Mouse (Mus musculus) ovary, adult 18-20 months (tissue): ENCODE results near the gene AI481877.
"Not testable (repeated sequence)": the region's sequence is repeated elsewhere in the genome, so short reads cannot be mapped to it uniquely, and the experiment has no call there.

ENCODE experiments used
- DNase-seq: peaks from one replicate; pipeline ENCODE4 v3.0.0; 2022; ENCODE audit warnings: low spot score, mixed read lengths

The AI481877 gene

DNA sequence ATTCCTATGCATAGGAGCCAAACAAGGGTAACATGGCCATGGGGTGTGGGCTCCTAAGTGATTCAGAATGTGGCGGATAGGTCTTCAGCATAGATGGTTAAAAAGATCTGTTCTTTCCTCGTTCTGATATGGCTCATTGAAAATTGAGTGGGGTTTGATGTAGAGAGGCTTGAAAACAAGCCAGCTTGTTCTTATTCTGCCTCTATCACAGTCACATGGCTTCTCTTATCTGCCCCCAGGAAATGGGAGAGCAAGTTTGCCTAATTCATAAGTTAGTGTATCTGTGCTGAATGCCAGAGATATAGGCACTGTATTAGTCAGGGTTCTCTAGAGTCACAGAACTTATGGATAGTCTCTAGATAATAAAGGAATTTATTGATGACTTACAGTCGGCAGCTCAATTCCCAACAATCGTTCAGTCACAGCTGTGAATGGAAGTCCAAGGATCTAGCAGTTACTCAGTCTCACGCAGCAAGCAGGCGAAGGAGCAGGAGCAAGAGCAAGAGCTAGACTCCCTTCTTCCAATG is at the start of gene AI481877:
AI481877 (minus strand) TSS at position 477 of the 527 bp plus-strand sequence.
- not testable (repeated sequence) for DNase-seq

DNA sequence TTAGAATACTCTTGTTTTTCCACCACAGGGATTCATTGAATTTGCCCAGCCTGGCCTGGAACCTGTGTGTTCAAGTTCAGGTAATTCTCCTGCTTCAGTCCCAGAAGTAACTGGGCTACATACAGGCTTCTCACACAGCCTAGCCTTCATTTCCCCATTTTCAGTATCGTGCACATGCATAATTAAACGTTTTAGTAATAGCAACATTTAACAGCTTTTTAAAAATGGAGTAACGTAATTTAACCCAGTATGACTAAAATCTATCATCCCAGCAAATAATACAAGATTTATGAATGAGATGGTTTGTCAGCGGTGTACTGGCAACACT is 49.7 kb upstream of the AI481877 start:
- no peak for DNase-seq

DNA sequence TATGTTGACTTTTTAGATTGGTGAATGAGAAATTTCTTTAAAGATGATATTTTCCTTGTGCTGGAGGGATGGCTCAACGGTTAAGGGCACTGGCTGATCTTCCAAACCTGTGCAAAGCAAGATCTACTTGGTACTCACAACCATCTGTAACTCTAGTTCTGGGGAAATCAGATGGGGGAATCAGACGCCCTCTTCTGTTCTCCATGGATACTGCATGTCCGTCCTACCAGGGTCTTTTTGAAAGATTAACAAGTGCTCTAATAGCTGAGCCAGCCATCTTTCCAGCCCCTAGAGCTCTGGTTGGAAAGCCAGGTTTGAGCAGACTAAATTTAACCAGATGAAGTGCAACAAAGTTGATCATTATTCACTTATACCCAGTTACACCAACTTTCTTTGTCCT is 48.5 kb upstream of the AI481877 start:
- no peak for DNase-seq

DNA sequence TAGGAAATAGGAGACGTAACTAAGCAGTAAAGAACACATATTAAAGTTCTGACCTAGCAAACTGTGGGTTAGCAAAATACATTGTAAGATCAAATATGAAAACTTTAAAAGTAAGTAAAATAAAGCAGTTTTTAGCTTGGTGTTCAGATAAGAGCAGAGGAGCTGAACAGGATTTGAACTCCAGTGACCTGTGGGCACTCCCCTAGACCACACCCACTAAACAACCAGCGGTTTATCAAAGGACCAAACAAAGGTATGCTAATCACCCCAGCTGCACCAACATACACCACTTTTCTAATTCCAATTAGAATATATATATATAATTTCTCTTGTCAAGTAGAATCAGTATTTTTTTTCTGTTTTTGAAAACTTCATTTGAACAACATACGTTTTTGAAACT is 46.9 kb upstream of the AI481877 start:
- no peak for DNase-seq

DNA sequence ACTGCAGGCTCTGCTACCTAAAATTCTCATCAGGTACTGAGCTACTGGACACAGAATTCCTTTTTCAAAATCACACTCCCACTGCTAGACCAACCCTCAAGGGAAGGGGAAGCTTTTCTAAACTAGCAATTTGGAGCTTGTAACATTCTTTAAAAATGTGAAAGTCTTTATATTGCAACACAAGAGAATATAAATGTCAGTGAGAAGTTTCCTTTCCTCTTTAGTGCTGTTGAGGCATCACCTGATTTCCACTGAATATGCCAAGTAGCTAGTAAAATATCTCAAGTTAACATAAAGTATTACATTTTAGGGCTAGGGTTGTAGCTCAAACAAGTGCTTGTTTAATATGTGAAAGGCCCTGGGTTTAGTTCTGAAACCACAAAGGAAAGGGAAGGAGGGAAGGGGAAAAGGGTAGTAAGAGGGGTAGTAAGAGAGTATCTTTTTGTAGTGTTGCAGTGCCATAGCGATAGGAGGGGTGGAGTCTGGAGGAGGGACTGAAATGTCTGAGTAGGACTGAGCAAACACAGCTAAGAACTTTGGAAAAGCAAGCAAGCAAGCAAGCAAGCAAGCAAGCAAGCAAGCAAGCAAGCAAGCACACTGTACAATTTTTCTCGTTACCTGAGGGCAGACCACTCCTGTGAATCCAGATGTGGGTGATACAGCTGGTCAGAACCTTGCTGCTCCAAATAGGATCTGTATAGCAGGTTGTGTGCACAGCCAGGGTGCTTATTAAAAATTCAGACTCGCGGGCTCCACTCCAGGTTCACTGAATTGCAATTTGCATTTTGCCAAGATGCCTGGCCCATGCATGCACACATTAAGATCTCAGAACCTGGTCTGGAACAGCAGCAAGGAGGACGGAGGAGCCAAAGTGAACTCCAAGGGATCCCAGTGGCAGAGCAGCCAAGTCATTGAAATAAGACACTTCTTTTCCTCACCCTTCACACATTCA is 42.8 kb upstream of the AI481877 start:
- DNase-seq: no peak

DNA sequence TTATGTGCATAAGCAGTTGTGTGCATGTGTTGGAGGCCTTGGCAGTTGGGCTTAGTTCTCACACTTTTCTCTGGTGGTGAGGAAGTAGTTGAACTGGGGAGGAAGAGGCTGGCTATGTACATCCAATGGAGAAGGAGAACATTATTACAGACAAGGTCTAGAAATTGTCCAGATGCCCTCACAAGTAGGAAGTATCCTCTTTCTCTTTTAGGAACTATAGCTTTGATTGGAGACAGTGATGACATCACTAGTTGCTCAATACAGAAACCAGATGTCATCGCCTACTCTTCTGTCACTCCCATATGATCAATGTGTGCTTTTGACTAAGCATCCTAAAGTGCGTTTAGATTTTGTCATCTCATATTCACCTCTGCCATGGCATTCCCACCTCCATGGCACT is 38.8 kb upstream of the AI481877 start:
- DNase-seq: no peak

DNA sequence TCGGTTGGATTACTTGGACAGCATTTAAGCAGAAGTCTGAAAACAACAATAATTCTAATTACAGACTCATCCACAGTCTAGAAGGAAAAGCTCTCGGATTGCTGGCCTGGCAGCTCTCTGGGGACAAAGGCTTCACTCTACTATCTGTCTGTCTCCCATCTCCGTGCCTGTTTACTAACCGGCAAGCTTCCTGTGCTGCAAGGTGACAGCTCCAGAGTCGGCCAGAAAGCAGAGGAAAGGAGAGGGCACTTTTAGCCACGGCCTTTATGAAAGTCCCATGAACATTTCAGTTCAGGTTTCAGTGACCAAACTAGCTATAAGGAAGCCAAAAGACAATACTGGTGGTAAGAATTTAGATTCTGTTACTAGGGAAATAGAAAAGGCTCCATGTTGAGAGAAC is 37.1 kb upstream of the AI481877 start:
- no peak for DNase-seq

DNA sequence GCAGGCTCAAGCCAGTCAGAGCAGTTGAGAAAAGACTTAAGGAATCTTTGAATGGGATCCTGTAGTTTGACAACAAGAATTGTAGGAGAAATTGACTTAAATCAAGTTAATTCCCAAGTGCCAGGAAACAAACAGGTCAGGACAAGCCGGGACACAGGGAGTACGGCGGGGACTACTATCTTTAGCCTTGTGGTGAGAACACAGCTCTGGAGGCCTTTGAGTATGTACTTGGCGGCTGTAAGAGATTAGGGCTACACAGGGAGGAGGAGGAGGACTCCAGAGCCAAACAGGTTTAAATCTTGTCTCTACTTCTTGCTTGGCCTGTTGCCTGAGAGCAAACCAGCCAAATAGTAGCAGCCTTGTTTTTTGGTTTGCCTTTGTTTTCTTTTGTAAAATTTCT is 36.2 kb upstream of the AI481877 start:
- DNase-seq: peak; percentile 82

DNA sequence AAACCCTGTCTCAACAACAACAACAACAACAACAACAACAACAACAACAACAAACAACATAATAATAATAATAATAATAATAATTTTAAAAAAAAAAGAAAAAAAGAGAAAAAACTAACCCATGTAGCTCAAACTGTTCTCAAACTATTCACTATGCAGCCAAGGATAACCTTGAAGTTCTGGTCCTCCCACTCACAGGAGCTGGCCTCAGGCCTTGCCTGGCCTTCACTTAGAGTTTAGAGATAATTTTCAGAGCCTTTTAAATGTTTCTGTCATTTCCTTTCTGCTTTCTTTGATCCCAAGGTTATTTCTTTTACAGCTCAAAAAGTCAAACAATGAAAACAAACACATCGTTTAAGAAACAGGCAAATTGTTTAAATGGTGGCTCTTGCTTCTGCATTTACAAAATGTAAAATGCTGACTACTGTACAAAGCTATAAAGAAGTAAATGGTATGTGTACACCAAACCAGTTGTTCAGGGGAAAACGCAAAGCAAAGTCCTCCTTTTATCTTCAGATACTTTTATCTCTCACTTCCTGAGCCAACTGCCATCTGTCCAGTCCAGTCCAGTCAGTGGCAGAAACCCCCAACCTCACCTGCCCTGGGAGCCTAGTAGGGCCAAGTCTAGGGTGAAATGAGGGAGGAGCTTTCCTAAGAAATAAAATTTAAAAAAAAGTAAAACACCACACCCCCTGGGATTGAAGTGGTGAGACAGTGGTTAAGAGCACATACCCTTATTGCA is 34.6 kb upstream of the AI481877 start:
- DNase-seq: peak; percentile 72

DNA sequence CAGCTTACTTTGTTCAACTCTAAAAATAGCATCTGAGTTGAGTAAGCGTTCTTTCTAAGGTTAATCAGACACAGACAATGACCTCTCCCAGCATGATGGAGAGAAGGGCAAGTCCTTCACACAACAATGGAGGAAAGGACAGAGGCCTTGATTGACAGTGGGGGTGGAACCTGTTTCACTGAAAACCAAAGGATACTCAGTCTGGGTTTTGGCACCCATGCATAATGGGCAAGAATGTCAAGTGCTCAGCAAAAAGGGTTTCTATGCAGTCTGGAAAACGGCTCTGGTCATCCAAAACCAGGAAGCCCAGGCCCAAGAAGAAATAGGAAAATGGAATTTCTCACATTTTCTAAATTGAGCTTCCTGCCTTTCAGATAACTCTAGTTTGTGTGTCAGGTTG is 33.8 kb upstream of the AI481877 start:
- DNase-seq: no peak

DNA sequence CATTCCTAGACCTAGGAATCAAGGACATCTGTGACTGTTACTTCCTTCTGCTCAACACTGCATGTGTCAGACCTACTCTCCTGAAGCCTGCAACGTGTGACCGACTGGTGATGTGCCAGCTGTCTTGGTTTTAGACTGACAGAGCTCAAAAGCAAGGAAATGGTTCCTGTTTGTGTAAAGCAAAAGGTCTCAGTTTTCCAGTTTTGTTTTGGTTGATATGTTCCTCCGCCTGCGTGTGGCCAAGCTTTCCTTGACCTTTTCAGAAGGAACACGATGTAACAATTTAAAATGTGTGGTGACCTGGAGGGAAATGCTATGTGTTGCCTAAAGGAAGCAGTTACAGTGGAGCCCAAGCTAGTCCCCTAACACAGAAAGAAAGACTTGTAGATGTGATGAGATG is 31.2 kb upstream of the AI481877 start:
- DNase-seq: no peak

DNA sequence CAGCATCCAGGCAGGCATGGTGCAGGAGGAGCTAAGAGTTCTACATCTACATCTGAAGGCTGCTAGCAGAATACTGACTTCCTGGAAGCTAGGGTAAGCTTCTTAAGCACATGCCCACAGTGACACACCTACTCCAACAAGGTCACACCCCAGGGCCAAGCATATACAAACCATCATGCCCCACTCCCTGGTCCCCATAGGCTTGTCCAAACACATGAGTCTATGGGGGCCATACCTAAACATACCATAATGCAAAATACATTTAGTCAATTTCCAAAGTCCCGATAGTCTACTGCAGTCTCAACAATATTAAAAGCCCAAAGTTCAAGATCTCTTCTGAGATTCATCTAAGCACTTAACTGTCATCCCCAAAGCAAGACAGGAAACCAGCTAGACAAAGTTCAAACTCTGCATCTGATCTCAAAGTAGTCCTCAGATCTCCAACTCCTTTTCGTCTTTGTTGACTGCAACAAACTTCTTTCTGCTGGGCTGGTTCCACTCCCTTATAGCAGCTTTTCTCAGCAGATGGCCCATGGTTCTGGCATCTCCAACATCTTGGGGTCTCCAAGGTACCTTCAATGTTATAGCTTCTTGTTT is 28.6 kb upstream of the AI481877 start:
- no peak for DNase-seq

DNA sequence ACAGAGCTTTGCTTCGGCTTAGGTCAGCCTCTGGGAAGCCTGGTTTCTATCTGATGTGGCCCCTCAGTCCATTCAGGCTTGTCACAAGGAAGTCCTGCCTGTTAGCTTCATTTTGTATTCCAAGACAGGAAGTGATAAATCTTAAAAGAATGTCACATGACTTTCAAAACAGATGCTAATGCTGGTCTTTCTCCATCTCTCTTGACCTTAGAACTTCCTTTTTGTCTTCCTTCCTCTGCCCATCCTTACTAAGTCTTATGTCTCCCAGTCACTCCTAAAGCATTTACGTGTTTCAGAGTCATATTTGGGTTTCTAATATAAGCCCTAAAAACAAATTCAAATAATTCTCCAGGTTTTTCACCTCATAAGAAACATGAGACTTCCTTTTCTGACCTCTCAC is 25.3 kb upstream of the AI481877 start:
- no peak for DNase-seq

DNA sequence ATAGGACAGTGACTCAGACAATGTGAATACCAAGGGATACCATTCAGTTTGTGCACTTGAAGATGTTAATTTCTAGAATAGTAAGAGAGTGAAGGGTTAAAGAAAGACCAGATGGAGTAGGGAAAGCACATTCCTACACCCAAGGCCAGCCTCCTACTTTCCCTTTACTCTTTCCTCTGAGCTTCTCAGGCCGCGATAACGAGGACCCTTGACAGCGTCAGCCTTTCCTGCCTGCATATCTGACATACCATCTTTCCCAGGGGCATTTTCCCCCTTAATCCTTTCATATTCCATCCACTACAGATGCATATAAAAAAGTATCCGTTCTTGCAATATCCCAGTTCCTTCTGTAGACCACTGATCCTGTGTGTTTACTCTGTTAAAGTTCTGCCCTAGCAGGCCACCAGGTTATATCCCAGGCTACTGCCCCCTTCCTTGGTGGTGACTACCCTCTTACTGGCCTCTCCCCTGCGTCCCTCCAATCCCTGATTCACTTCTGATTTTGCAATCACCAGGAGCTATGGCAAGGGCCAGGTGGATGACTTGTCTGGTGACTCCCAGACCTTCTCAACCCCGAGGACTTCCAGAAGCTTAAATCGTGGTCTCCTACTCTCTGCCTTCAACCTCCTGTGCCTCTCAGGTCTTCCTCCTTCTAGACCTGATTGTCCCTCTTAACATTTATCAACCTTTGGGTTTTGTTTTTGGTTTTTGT is 22.3 kb upstream of the AI481877 start:
- no peak for DNase-seq

DNA sequence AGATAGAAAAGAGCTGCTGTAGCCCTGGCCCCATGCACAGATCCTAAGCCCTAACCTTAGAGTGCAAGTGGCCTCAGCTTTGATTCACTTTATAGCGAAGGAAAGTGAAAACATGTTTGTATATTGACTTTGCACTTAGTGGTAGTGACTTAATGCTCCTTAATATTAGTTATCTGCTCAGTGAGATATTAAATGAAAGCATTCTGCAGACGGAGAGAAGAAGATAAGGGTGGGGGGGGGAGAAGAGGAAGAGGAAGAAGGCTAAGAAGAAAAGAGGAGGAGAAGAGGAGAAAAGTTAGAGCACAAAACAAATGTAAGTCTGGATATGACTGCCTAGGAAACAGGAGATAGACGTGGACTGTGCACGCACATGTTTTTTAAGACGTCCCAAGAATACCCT is 21.5 kb upstream of the AI481877 start:
- no peak for DNase-seq

DNA sequence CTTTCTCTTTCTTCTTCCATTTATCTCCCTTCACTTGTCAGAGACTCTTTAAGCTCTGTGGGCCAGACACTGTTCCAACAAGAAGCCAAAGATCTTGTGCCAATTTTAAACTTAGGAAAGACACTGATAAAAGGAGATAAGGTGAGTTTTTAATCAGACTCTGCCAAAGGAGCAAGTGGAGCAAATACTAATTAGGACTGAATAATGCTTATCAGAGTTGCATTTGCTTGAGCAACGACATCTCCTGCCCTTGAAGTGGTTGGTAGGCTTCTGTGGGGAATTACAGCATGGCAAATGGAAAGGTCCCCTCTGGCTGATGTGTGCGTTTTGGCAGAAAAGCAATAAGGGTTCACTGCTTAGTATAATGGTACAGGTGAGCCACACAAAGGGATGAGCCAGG is 18.9 kb upstream of the AI481877 start:
- DNase-seq: no peak

DNA sequence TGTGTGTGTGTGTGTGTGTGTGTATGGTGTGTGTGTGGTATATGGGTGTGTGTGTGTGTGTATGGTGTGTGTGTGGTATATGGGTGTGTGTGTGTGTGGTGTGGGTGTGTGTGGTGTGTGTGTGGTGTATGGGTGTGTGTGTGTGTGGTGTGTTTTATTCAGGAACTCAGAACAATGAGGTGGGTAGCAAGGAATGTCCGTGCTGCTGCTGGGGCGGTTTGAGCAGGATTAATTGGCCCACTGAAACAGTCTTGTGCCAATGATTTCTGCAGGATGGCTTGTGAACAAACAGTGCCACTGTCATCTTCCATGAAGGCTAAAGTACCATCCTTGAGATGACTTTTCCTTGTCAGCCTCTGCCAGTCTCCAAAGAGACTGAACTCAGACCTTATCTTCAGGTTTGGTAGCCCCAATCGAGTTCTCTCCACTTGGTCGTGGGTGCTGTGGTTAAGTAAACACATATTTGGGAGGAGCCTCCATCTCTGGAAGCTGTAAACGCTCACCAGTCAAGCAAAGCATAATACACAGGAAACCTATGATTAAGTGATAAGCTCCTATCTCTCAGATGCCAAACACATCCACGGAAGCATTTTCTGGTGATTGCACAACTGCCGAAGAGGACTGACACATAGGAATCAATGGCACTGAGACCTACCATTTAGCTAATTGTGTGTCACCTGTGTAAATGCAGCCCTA is 18.3 kb upstream of the AI481877 start:
- no peak for DNase-seq

DNA sequence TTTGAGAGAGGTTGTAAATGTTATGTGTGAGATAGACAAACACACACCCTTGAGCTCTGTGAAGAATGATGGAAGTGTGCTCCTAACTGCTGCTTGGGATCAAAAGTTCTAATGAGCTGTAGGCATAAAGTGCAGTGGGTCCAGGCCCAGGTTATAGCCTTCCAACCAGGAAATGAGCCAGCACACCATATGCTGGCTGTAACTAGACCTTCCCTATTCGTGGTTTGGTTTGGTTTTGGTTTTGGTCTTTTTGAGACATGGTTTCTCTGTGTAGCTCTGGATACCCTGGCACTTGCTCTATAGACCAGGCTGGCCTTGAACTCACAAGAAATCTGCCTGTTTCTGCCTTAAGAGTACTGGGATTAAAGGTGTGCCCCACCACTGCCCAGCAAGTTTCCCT is 13.2 kb upstream of the AI481877 start:
- no peak for DNase-seq

DNA sequence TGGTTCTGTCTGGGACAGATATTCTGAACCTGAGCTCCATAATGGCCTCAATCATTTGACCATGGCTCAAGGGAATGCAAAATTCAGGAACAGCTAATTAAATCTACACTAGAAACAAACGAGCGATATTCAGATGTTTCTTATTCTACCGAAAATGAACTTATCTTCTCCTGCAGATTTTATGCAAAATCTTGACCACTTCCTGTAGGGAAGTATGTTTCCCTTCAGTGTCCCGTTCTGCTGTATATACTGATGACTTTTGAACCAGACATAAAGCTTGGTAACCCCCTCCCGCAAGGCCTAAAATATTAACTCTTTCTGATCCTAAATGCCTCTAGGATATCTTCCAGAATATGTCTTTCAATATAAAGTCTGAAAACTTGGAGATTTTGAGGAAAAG is 12.1 kb upstream of the AI481877 start:
- DNase-seq: no peak

DNA sequence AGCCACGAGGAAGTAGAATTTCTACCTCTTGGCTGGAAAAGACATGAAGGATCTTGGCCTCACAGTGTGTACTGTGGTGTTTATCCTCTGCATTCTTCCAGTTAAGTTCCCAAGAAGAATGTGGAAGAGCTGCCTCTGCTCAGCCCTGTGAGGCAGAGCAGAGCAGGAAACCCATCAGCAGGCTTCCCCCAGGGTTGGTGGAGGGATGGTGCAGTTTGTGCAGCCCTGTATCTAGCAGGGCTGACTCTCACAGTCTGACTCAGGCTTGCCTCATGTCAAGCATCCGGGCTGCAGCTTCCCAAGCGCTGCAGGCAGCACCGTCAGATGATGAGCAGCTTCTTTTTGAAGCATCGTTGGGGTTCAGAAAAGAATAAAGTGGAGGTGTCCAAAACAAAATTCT is 10.3 kb upstream of the AI481877 start:
- no peak for DNase-seq

DNA sequence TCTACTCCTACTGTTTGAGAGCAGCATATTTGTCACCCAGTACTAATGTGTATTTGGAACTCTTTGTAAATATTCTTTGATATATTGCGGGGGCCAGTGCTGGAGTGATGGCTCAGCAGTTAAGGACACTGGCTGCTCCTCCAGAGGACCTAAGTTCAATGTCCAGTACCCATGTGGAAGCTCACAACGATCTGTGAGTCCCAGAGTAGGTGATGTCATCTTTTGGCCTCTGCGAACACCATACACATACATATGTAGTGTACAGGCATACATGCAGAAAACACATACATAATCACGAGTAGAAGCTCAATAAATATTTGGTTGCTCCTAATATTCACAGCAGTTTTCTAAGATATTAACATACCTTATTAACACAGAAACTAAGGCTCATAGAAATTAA is 9.8 kb downstream of the AI481877 start:
- no peak for DNase-seq

DNA sequence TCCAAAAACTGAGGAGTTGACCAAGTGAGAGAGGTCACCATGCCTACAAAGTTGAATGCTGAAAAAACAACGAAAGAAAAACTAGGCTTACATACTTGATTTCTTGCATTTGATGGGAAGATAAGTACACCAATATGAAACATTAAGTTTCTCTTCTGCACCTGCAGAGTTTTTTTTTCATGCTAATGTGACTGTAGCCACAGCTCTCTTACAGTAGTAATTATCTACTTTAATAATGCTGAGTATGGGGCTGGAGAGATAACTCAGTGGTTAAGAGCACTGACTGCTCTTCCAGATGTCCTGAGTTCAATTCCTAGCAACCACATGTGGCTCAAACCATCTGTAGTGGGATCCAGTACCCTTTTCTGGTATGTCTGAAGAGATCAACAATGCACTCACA is 13.7 kb downstream of the AI481877 start:
- DNase-seq: no peak
